Mouse (Mus musculus) lung, postnatal 0 days (tissue): ENCODE measurements around the gene Tm4sf5.

Source experiments
- CTCF ChIP-seq: IDR thresholded peaks from 2 replicates; pipeline ENCODE4 v1.5.1; 2016; ENCODE audit warnings: antibody characterized with exemption, mild to moderate bottlenecking
- EP300 ChIP-seq: IDR thresholded peaks from 2 replicates; pipeline ENCODE4 v1.6.1; 2016; ENCODE audit warnings: antibody characterized with exemption, mild to moderate bottlenecking, control low read depth

DNA sequence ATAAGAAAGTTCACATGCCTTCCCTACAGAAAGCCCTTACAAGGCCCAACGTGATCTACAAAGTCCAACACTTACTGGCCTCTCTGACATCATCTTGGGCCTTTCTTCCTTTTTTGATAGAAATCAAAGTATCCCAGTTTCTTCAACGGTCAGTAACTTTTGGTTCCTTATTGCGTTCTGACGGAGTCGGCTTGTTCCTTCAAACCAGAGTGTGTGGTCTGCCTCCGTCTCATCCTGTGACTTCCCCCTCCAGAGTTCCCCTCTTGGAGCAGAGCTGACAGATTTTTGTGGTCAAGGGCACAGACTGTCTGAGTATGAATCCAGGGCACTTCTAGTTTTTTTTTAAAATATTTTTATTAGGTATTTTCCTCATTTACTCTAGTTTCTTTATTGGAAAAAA, 15.4 kb upstream of the Tm4sf5 start:
- TF ChIP-seq CTCF: no peak
- TF ChIP-seq EP300: no peak
